Mouse (Mus musculus) G1E (cell line): Measurements from ENCODE around the gene Nmnat2.

Source experiments
- CTCF ChIP-seq: IDR thresholded peaks from 2 replicates; pipeline ENCODE4 v1.5.1; 2012; ENCODE audit warnings: low read depth, low read length, inconsistent platforms, mixed read lengths
- GATA1 ChIP-seq: IDR thresholded peaks from 2 replicates; pipeline ENCODE4 v1.6.1; 2012; ENCODE audit warnings: borderline replicate concordance, low read length, inconsistent platforms, mixed read lengths
- GATA2 ChIP-seq: IDR thresholded peaks from 2 replicates; pipeline ENCODE4 v1.6.1; 2012; ENCODE audit warnings: low read depth, low read length, inconsistent platforms, borderline replicate concordance
- POLR2AphosphoS5 ChIP-seq: IDR thresholded peaks from 2 replicates; pipeline ENCODE4 v1.6.1; 2012; ENCODE audit warnings: low read depth, low read length, inconsistent platforms; ENCODE audit not compliant: insufficient replicate concordance
- TAL1 ChIP-seq: conservative IDR thresholded peaks from 2 replicates; pipeline ENCODE4 v1.6.1; 2012; ENCODE audit warnings: low read depth, low read length, inconsistent platforms, mixed read lengths

- no peak for TF ChIP-seq CTCF
- no peak for TF ChIP-seq GATA1
- no peak for TF ChIP-seq GATA2
- TF ChIP-seq POLR2AphosphoS5 = no peak
- no peak for TF ChIP-seq TAL1
Observed at GRCm38 (mm10) chr1:152969081-152969480, 14.3 kb downstream of the Nmnat2 start.
